Mouse (Mus musculus): Measurements from ENCODE around the gene Slc16a4. TPM values are rescaled to one million over a fixed set of nuclear protein-coding genes. Genes with fewer than 3 reads are reported as not detected.
"Not testable (repeated sequence)": the region's sequence is repeated elsewhere in the genome, so short reads cannot be mapped to it uniquely, and the experiment has no call there.

The Slc16a4 gene
- polyA plus RNA-seq, 1 experiment from 2014 or later, result 2.6 TPM

GRCm38 (mm10) chr3:107266814-107267345 lies 24.1 kb upstream of the Slc16a4 start:
- no peaks in the 10 kb centered on the region for H3K27me3 ChIP-seq
- no peak overlapping the region for H3K4me3 ChIP-seq
- H3K4me2 ChIP-seq, result no peak overlapping the region
- no peaks in the 10 kb centered on the region for H3K36me3 ChIP-seq
- no peaks in the 10 kb centered on the region for H3K4me1 ChIP-seq
- no peak for ATAC-seq (ENCODE audit: borderline replicate concordance, extremely low read depth, low FRiP score, low TSS enrichment)
- WGBS, result 56% methylated on average over 2 of the region's 2 CpGs
- H3K9me3 ChIP-seq, result no peaks in the 10 kb centered on the region
- H3K27ac ChIP-seq, result no peak overlapping the region
- no peak overlapping the region for H3K9ac ChIP-seq

GRCm38 (mm10) chr3:107272433-107272832 lies 18.6 kb upstream of the Slc16a4 start:
- H3K4me3 ChIP-seq, result no peak overlapping the region
- H3K4me2 ChIP-seq, result no peak overlapping the region
- no peak overlapping the region for H3K27ac ChIP-seq
- H3K9ac ChIP-seq, result no peak overlapping the region
- no peaks in the 10 kb centered on the region for H3K36me3 ChIP-seq
- 87% methylated on average over 3 of the region's 3 CpGs for WGBS
- H3K27me3 ChIP-seq, result no peaks in the 10 kb centered on the region
- ATAC-seq (ENCODE audit: borderline replicate concordance, extremely low read depth, low FRiP score, low TSS enrichment), result no peak
- no peaks in the 10 kb centered on the region for H3K9me3 ChIP-seq
- H3K4me1 ChIP-seq, result no peaks in the 10 kb centered on the region

GRCm38 (mm10) chr3:107273820-107274219 lies 17.2 kb upstream of the Slc16a4 start:
- no peaks in the 10 kb centered on the region for H3K27me3 ChIP-seq
- H3K9me3 ChIP-seq, result no peaks in the 10 kb centered on the region
- no peak overlapping the region for H3K27ac ChIP-seq
- no peak overlapping the region for H3K9ac ChIP-seq
- no peak overlapping the region for H3K4me3 ChIP-seq
- no peaks in the 10 kb centered on the region for H3K36me3 ChIP-seq
- ATAC-seq (ENCODE audit: borderline replicate concordance, extremely low read depth, low FRiP score, low TSS enrichment), result peak; percentile 46; the same call in 1 of the 2 replicates
- peaks cover 4% of the 10 kb centered on the region for H3K4me1 ChIP-seq
- H3K4me2 ChIP-seq, result no peak overlapping the region
- 9% methylated on average over 3 of the region's 3 CpGs for WGBS

GRCm38 (mm10) chr3:107275351-107275750 lies 15.7 kb upstream of the Slc16a4 start:
- 41% methylated on average over 5 of the region's 5 CpGs for WGBS
- no peak for ATAC-seq (ENCODE audit: borderline replicate concordance, extremely low read depth, low FRiP score, low TSS enrichment)
- no peak overlapping the region for H3K4me3 ChIP-seq

GRCm38 (mm10) chr3:107275996-107276395 lies 15.0 kb upstream of the Slc16a4 start:
- Histone ChIP-seq H3K27ac (no peak overlapping the region), H3K4me1 (peaks cover 14% of the 10 kb centered on the region), H3K9me3 (no peaks in the 10 kb centered on the region), H3K4me2 (no peak overlapping the region), H3K27me3 (no peaks in the 10 kb centered on the region), H3K4me3 (no peak overlapping the region), H3K9ac (no peak overlapping the region), H3K36me3 (no peaks in the 10 kb centered on the region)
- ATAC-seq (ENCODE audit: borderline replicate concordance, extremely low read depth, low FRiP score, low TSS enrichment), result no peak
- WGBS, result 58% methylated on average over 4 of the region's 4 CpGs

More at GRCm38 (mm10) chr3:107275351-107275750, 15.7 kb upstream of the Slc16a4 start:
- H3K27me3 ChIP-seq, result no peaks in the 10 kb centered on the region
- no peak overlapping the region for H3K9ac ChIP-seq
- H3K27ac ChIP-seq, result no peak overlapping the region
- H3K4me2 ChIP-seq, result no peak overlapping the region
- no peaks in the 10 kb centered on the region for H3K36me3 ChIP-seq
- no peaks in the 10 kb centered on the region for H3K9me3 ChIP-seq
- H3K4me1 ChIP-seq, result peaks cover 14% of the 10 kb centered on the region

- Histone ChIP-seq H3K4me3 (no peak overlapping the region), H3K27ac (no peak overlapping the region), H3K9me3 (no peaks in the 10 kb centered on the region), H3K4me1 (peaks cover 14% of the 10 kb centered on the region), H3K36me3 (no peaks in the 10 kb centered on the region), H3K4me2 (no peak overlapping the region), H3K27me3 (no peaks in the 10 kb centered on the region), H3K9ac (no peak overlapping the region)
- no peak for ATAC-seq (ENCODE audit: borderline replicate concordance, extremely low read depth, low FRiP score, low TSS enrichment)
- 79% methylated on average over 3 of the region's 3 CpGs for WGBS
Observed at GRCm38 (mm10) chr3:107276626-107277025, 14.4 kb upstream of the Slc16a4 start.

- Histone ChIP-seq H3K27ac (no peak within 1 kb of the TSS), H3K9me3 (no peaks in the 10 kb centered on the region), H3K4me3 (peak within 1 kb of the TSS; percentile 79), H3K36me3 (peaks cover 9% of the 10 kb centered on the region), H3K27me3 (no peaks in the 10 kb centered on the region), H3K9ac (peak within 1 kb of the TSS; percentile 68), H3K4me1 (peaks cover 14% of the 10 kb centered on the region), H3K4me2 (peak within 1 kb of the TSS; percentile 62)
- peak; percentile 91; the same call in 1 of the 2 replicates for ATAC-seq (ENCODE audit: borderline replicate concordance, extremely low read depth, low FRiP score, low TSS enrichment)
- WGBS, result 2% methylated on average over 43 of the region's 43 CpGs
Observed at GRCm38 (mm10) chr3:107278479-107279269, 12.4 kb upstream of the Slc16a4 start, which contains the start of gene Lamtor5. Lamtor5 (plus strand) TSS chr3:107278858.

GRCm38 (mm10) chr3:107286123-107286522 lies 4.9 kb upstream of the Slc16a4 start:
- peaks cover 15% of the 10 kb centered on the region for H3K36me3 ChIP-seq
- H3K4me2 ChIP-seq, result no peak overlapping the region
- WGBS, result 87% methylated on average over 2 of the region's 2 CpGs
- no peaks in the 10 kb centered on the region for H3K9me3 ChIP-seq
- H3K27ac ChIP-seq, result no peak overlapping the region
- peaks cover 6% of the 10 kb centered on the region for H3K4me1 ChIP-seq
- no peak for ATAC-seq (ENCODE audit: borderline replicate concordance, extremely low read depth, low FRiP score, low TSS enrichment)
- no peak overlapping the region for H3K4me3 ChIP-seq
- H3K9ac ChIP-seq, result no peak overlapping the region
- no peaks in the 10 kb centered on the region for H3K27me3 ChIP-seq

- Histone ChIP-seq H3K36me3 (peaks cover 13% of the 10 kb centered on the region), H3K4me1 (peaks cover 7% of the 10 kb centered on the region), H3K4me2 (no peak overlapping the region), H3K9me3 (no peaks in the 10 kb centered on the region), H3K4me3 (no peak overlapping the region), H3K27me3 (no peaks in the 10 kb centered on the region), H3K9ac (no peak overlapping the region), H3K27ac (no peak overlapping the region)
- ATAC-seq (ENCODE audit: borderline replicate concordance, extremely low read depth, low FRiP score, low TSS enrichment), result no peak
Observed at GRCm38 (mm10) chr3:107287346-107287745, 3.7 kb upstream of the Slc16a4 start.

GRCm38 (mm10) chr3:107295672-107296360 lies 4.8 kb downstream of the Slc16a4 start:
- peaks cover 8% of the 10 kb centered on the region for H3K4me1 ChIP-seq
- H3K4me3 ChIP-seq, result no peak overlapping the region
- H3K9ac ChIP-seq, result no peak overlapping the region
- no peaks in the 10 kb centered on the region for H3K27me3 ChIP-seq
- no peaks in the 10 kb centered on the region for H3K36me3 ChIP-seq
- WGBS, result 67% methylated on average over 5 of the region's 5 CpGs
- H3K9me3 ChIP-seq, result no peaks in the 10 kb centered on the region
- ATAC-seq (ENCODE audit: borderline replicate concordance, extremely low read depth, low FRiP score, low TSS enrichment), result no peak
- no peak overlapping the region for H3K4me2 ChIP-seq
- H3K27ac ChIP-seq, result no peak overlapping the region

- not testable (repeated sequence) for H3K9ac ChIP-seq; H3K27me3 ChIP-seq; H3K27ac ChIP-seq; H3K9me3 ChIP-seq; H3K36me3 ChIP-seq; H3K4me3 ChIP-seq; H3K4me1 ChIP-seq; ATAC-seq (ENCODE audit: borderline replicate concordance, extremely low read depth, low FRiP score, low TSS enrichment); H3K4me2 ChIP-seq
- 74% methylated on average over 4 of the region's 4 CpGs for WGBS
Observed at GRCm38 (mm10) chr3:107296917-107297316, 5.9 kb downstream of the Slc16a4 start.

- H3K4me3 ChIP-seq, result no peak overlapping the region
- ATAC-seq (ENCODE audit: borderline replicate concordance, extremely low read depth, low FRiP score, low TSS enrichment), result no peak
- H3K27me3 ChIP-seq, result no peaks in the 10 kb centered on the region
- no peak overlapping the region for H3K27ac ChIP-seq
- H3K36me3 ChIP-seq, result peaks cover 12% of the 10 kb centered on the region; the same call in 1 of the 2 replicates
- H3K9ac ChIP-seq, result no peak overlapping the region
- no peaks in the 10 kb centered on the region for H3K4me1 ChIP-seq
- 94% methylated on average over 3 of the region's 3 CpGs for WGBS
- H3K9me3 ChIP-seq, result no peaks in the 10 kb centered on the region
- H3K4me2 ChIP-seq, result no peak overlapping the region
Observed at GRCm38 (mm10) chr3:107317338-107317737, 26.3 kb downstream of the Slc16a4 start.
